Mouse (Mus musculus) midbrain, embryonic 10.5 days (tissue): ENCODE results near the gene Grik3. TPM values are rescaled to one million over a fixed set of nuclear protein-coding genes. Genes with fewer than 3 reads are reported as not detected.
"Not testable (repeated sequence)": the region's sequence is repeated elsewhere in the genome, so short reads cannot be mapped to it uniquely, and the experiment has no call there.

ENCODE experiments used
- DNase-seq: peaks from one replicate; pipeline ENCODE4 v3.0.0-alpha.2; 2017; ENCODE audit warnings: low spot score
- H3K27ac ChIP-seq: fragments of 300-500 bp; sonication (generic); replicated peaks from 2 replicates; pipeline ENCODE4 v1.5.1; 2016; ENCODE audit warnings: mild to moderate bottlenecking
- H3K27me3 ChIP-seq: fragments of 300-500 bp; sonication (generic); 2 replicates; pipeline ENCODE4 v1.6.1; 2016; ENCODE audit warnings: low read depth, mild to moderate bottlenecking; ENCODE audit not compliant: poor library complexity, severe bottlenecking
- H3K36me3 ChIP-seq: fragments of 300-500 bp; sonication (generic); 2 replicates; pipeline ENCODE4 v1.6.1; 2016; ENCODE audit warnings: mild to moderate bottlenecking, moderate library complexity
- H3K4me1 ChIP-seq: fragments of 300-500 bp; sonication (generic); 2 replicates; pipeline ENCODE4 v1.6.1; 2016
- H3K4me3 ChIP-seq: fragments of 300-500 bp; sonication (generic); 2 replicates; pipeline ENCODE4 v1.5.1; 2016; ENCODE audit warnings: mild to moderate bottlenecking, moderate library complexity
- H3K9me3 ChIP-seq: fragments of 300-500 bp; sonication (generic); replicated peaks from 2 replicates; pipeline ENCODE4 v1.6.1; 2016; ENCODE audit warnings: mild to moderate bottlenecking
- WGBS: fragments of 180-500 bp; shearing (Covaris S2); methylation state at CpG from one replicate; pipeline ENCODE4 v1.1.7; 2016; 5-methylcytosine and 5-hydroxymethylcytosine counted together
- polyA plus RNA-seq: library from polyadenylated mRNA; unstranded; fragments of >200 nt; fragmentation: Nextera tagmentation; extraction: Ambion mirVana; gene quantifications from 2 replicates; pipeline ENCODE4 v1.2.1, GENCODE M21; 2016

Grik3 gene
- polyA plus RNA-seq, 1 experiment from 2014 or later, result 0.31 TPM

DNA sequence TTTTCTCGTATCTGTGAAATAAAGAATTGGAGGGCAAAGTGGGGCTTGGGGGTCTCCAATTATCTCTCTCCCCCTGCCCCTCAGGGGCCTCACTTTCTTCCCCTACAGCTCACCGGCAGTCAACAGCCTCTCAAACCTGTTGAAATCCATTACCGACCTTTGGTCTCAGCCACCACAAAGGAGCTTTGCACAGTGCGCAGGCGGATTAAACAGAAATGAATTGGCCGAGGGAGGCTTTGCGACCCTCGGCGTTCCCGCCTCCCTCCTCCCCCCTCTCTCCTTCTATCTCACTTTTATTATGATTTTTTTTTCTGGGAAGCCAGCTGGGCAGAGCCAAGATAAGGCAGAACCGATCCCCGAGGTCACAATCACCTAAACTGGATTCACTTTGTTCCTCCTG is 97.1 kb downstream of the Grik3 start:
- Histone ChIP-seq H3K36me3 (no peaks in the 10 kb centered on the region), H3K27me3 (peaks cover 69% of the 10 kb centered on the region), H3K4me1 (peaks cover 60% of the 10 kb centered on the region), H3K27ac (peak overlapping the region; percentile 19), H3K4me3 (peak overlapping the region; percentile 38), H3K9me3 (no peaks in the 10 kb centered on the region)
- DNase-seq, result peak; percentile 32
- 7% methylated on average over 12 of the region's 12 CpGs for WGBS

DNA sequence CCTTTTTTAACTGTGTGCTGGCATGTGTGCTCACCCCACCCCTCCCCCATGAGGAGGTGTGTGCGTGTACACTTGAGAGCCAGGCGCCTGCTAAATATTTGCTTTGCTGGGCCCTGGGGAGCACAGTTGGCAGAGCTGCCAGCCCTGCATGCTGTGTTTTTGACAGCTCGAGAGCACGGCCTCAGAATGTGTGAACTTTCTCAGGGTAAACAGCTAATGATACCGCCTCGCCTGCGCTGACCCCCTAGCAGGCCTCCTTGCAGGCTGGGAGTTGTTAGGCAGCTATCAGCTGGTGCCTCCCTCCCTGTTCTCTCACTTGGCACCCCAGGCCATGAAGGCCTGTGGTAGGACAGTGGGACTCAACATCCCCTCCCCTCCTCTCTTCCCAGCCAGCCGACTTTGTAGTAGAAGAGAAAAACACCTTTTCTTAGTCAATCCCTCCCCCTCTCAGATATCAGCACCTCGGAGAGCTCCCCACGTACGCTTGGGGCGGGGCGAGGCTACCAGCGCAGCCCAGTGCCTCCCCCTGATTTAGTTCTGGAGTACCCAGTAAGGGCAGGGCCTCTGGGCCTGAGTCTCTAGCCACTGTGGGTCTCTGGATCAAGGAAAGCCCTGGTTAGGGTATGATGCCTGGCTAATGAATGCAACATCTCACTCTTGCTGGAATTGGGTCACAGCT is 99.9 kb downstream of the Grik3 start:
- no peak overlapping the region for H3K27ac ChIP-seq
- peaks cover 65% of the 10 kb centered on the region for H3K4me1 ChIP-seq
- DNase-seq, result peak; percentile 63
- H3K36me3 ChIP-seq, result no peaks in the 10 kb centered on the region
- no peak overlapping the region for H3K4me3 ChIP-seq
- peaks cover 62% of the 10 kb centered on the region for H3K27me3 ChIP-seq
- H3K9me3 ChIP-seq, result no peaks in the 10 kb centered on the region
- WGBS, result 13% methylated on average over 14 of the region's 14 CpGs

DNA sequence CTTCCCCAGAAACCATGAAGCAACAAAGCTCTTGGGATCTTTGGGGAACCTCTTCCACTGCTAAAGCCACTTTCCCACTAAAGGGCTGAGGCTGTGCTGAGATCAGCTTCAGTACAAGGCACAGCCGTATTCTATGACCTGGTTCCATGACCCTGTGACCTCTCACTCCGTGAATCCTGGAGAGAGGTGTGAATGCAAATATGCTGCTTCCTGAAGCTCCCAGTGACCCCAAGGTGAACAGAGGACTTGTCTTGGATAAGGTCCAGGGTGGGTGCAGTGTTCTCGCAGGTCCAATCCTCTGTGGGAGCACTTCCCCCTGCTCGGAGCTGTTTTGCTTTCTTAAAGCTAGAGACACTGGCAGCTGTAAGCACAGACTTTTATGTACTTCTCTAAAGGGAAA is 102.2 kb downstream of the Grik3 start:
- Histone ChIP-seq H3K4me1 (peaks cover 54% of the 10 kb centered on the region), H3K9me3 (no peaks in the 10 kb centered on the region), H3K4me3 (no peak overlapping the region), H3K36me3 (no peaks in the 10 kb centered on the region), H3K27ac (no peak overlapping the region), H3K27me3 (peaks cover 44% of the 10 kb centered on the region)
- WGBS, result 46% methylated on average over 4 of the region's 4 CpGs
- DNase-seq, result no peak

DNA sequence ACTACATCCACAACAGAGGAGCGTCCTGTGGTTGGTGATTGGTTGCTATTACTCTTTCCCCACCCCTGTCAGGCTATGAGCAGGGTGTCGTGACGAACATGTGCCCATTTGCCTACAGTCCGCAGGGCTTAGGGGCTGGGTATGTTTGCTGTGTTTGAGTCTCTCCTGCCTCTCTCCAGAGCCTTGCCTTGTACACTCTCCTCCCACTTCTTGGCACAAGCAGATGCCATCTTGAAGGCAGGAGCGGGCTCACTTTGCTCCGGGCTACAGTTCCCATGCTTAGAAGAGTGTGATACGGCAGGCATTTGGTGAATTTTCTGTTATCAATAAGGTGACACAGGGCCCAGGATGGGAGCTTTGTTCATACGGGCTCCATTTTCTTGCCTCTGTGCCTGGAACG is 104.5 kb downstream of the Grik3 start:
- no peak overlapping the region for H3K4me3 ChIP-seq
- peaks cover 35% of the 10 kb centered on the region for H3K4me1 ChIP-seq
- no peak for DNase-seq
- 86% methylated on average over 9 of the region's 9 CpGs for WGBS
- H3K27ac ChIP-seq, result no peak overlapping the region
- H3K27me3 ChIP-seq, result peaks cover 23% of the 10 kb centered on the region
- H3K36me3 ChIP-seq, result no peaks in the 10 kb centered on the region
- H3K9me3 ChIP-seq, result no peaks in the 10 kb centered on the region

DNA sequence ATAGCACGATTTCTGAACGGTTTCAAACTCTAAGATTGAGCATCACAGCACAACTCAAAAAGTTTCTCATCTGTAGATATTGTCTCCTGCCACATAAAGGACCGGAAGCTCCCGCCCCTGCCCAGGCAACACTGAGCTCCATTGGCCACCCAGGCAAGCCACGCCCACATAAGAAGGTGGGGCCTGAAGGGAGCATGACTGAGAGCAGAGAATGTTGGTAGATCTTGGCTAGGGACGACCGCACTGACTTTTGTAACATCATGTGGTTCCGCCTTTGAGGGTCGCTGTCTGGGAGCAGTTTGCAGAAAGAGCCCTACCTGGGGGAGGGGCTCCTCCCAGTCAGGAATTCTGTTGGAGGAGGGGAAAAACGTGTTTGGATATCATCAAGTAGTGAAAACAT is 108.2 kb downstream of the Grik3 start:
- H3K9me3 ChIP-seq, result no peaks in the 10 kb centered on the region
- H3K36me3 ChIP-seq, result no peaks in the 10 kb centered on the region
- H3K4me3 ChIP-seq, result no peak overlapping the region
- no peak overlapping the region for H3K27ac ChIP-seq
- H3K4me1 ChIP-seq, result peaks cover 13% of the 10 kb centered on the region
- peaks cover 4% of the 10 kb centered on the region; the same call in 1 of the 2 replicates for H3K27me3 ChIP-seq
- WGBS, result 48% methylated on average over 10 of the region's 10 CpGs
- no peak for DNase-seq

DNA sequence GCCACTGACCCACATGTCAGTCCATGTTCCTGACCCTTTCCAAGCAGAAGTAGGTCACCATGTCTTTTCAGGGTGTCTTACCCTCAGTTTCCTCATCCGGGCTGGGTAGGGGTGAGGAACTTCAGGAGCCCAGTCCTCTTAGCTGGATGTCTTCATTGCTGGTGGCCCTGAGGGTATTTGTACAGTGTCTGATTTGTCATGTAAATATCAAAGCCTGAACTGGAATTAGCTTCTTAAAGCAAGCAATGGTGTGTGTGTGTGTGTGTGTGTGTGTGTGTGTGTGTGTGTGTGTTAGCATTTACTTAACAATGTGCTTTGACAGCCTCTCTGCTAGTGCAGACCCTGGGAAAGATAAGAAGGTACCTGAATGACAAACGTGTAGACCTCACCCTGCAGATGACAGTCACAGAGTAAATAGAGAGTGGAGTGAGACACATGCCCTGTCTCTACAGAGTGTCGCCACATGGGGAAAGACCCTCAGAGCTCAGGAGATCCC is 109.1 kb downstream of the Grik3 start:
- H3K36me3 ChIP-seq, result no peaks in the 10 kb centered on the region
- peaks cover 4% of the 10 kb centered on the region; the same call in 1 of the 2 replicates for H3K27me3 ChIP-seq
- peaks cover 13% of the 10 kb centered on the region for H3K4me1 ChIP-seq
- H3K4me3 ChIP-seq, result no peak overlapping the region
- WGBS, result 70% methylated on average over 3 of the region's 3 CpGs
- H3K27ac ChIP-seq, result no peak overlapping the region
- H3K9me3 ChIP-seq, result no peaks in the 10 kb centered on the region
- DNase-seq, result no peak

DNA sequence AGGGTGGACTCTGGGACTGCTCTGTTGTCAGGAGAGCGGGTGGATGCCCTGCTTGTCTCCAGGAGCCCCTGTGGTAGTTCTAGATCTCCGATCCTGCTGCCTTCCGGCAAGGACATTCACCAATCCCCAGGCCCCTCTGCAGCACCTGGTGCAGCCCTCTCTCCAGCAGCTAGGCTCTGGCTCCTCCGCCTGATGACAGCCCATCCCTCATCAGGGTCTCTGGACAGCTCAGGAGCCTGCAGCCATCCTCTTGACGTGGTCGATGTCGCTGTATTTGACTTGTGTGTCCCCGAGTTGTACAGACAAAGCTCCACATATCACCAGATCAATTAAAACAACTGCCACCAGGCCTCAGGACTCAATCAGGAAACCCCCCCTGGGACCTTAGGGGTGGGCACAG is 110.1 kb downstream of the Grik3 start:
- DNase-seq, result no peak
- 0 out of 2 replicates have a peak overlapping the region, but pooled peaks have one; percentile 9 for H3K27ac ChIP-seq
- 83% methylated on average over 8 of the region's 8 CpGs for WGBS
- H3K4me3 ChIP-seq, result no peak overlapping the region
- no peaks in the 10 kb centered on the region for H3K36me3 ChIP-seq
- H3K4me1 ChIP-seq, result peaks cover 13% of the 10 kb centered on the region
- H3K9me3 ChIP-seq, result no peaks in the 10 kb centered on the region
- H3K27me3 ChIP-seq, result peaks cover 4% of the 10 kb centered on the region; the same call in 1 of the 2 replicates

DNA sequence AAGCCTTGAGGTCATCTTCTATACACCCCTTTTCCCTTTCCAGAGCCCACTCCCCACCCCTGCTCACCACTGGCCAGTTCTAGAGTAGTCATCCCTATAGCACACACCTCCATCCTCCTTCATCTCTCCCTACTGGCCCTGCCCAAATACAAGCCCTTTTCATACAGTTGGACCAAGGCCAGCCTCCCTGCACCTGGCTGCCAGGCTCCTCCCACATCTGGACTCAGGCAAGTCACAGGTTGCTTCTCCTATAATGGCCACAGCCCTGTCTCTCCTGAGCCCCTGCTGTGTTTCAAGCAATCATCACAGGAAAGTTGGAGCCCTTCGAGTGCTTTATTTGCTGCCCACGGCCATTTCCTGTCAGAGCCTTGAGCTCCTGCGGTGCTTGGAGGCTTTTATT is 110.8 kb downstream of the Grik3 start:
- Histone ChIP-seq H3K27ac (no peak overlapping the region), H3K9me3 (no peaks in the 10 kb centered on the region), H3K4me1 (peaks cover 13% of the 10 kb centered on the region), H3K27me3 (peaks cover 4% of the 10 kb centered on the region; the same call in 1 of the 2 replicates), H3K36me3 (no peaks in the 10 kb centered on the region), H3K4me3 (no peak overlapping the region)
- 75% methylated on average over 3 of the region's 3 CpGs for WGBS
- no peak for DNase-seq

DNA sequence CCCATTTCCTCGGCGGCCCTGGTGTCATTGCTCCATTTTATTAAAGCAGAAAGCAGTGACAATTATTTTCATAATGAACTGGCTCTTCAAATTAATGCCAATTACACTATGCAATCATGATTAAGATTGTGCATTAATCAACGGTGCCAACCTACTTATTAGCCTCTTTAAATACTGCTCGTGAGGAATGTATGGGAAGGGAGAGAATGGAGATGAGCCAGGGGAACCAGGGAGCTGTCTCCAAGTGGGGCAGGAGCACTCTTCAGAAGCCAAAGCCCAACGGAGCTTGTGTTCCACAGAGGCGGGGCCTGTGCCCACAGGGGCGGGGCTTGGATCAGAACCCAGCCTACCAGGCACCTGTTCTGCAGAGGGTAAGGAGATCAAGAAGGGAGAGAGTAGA is 114.0 kb downstream of the Grik3 start:
- no peak overlapping the region for H3K27ac ChIP-seq
- peaks cover 11% of the 10 kb centered on the region for H3K4me1 ChIP-seq
- DNase-seq, result no peak
- WGBS, result 68% methylated on average over 7 of the region's 7 CpGs
- H3K9me3 ChIP-seq, result no peaks in the 10 kb centered on the region
- H3K4me3 ChIP-seq, result no peak overlapping the region
- H3K27me3 ChIP-seq, result peaks cover 4% of the 10 kb centered on the region; the same call in 1 of the 2 replicates
- no peaks in the 10 kb centered on the region for H3K36me3 ChIP-seq

DNA sequence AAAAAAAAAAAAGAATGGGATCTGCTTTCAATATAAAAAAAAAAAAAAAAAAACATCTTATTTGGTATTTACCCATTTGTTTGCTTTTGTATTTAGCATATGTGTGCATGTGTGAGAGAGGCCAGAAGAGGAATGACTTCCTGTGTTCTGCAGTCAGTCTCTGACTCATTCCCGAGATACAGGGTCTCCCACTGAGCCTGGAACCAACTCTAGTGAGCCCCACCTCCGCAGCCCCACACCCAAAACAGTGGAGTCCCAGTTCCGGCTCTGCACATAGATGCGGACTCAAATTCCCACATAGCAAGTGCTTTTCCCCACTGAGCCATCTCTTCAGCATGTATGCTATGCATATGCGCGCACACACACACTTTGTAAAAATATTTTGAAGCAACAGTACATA is 115.6 kb downstream of the Grik3 start:
- Histone ChIP-seq H3K27me3 (no peaks in the 10 kb centered on the region), H3K27ac (no peak overlapping the region), H3K9me3 (no peaks in the 10 kb centered on the region), H3K36me3 (no peaks in the 10 kb centered on the region), H3K4me3 (no peak overlapping the region), H3K4me1 (peaks cover 4% of the 10 kb centered on the region; the same call in 1 of the 2 replicates)
- DNase-seq, result no peak
- 88% methylated on average over 6 of the region's 6 CpGs for WGBS

DNA sequence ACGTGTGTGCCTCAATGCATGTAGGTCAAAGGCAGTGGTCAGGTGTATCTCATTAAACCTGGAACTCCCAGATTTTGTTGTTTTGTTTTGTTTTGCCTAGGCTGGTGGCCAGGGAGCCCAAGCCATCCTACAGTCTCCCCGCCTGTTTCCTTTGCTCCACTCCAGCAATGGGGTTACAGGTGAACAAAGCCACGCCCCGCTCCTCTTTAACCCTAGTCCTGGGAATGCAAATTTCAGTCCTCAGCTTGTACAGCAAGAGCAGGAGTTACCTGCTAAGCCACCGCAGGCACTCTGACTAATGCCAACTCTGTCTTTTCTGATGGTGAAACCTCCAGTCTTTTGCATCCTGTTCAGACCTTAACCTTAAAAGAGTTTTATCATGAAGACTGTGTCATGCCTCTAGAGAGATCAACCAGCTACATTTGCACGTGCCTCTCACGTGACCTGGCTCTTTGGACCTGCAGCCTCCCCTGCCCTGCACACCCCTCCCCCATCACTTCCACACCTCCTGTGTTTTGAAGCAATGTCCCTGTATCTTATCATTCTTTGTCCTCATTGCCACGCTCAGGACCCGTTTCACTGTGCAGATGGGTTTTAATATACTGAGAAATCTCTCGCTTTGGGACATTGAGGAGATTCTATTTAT is 117.0 kb downstream of the Grik3 start:
- Histone ChIP-seq H3K4me1 (peaks cover 4% of the 10 kb centered on the region; the same call in 1 of the 2 replicates), H3K27me3 (no peaks in the 10 kb centered on the region), H3K27ac (no peak overlapping the region), H3K9me3 (no peaks in the 10 kb centered on the region), H3K4me3 (no peak overlapping the region), H3K36me3 (no peaks in the 10 kb centered on the region)
- no peak for DNase-seq
- WGBS, result 63% methylated on average over 10 of the region's 10 CpGs

DNA sequence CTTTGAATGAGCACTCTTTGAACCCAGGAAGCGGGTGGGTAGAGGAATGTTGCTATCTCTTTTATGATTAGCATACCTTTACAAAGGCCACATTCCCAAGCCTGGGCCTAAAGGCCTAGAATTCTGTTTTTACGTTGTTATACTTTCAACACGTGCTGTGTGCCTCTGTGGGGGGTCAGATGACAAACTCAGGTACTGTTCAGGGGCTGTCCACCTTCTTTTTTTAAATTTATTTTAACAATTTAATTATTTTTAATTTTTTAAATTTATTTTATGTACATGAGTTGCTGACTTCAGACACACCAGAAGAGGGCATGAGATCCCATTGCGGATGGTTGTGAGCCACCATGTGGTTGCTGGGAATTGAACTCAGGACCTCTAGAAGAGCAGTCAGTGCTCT is 118.4 kb downstream of the Grik3 start:
- H3K9me3 ChIP-seq, H3K27me3 ChIP-seq, DNase-seq, H3K4me3 ChIP-seq, H3K36me3 ChIP-seq, H3K27ac ChIP-seq, H3K4me1 ChIP-seq: not testable (repeated sequence)
- 57% methylated on average over 3 of the region's 4 CpGs for WGBS
